Mouse (Mus musculus): ENCODE measurements around the gene Syde1. TPM values are rescaled to one million over a fixed set of nuclear protein-coding genes. Genes with fewer than 3 reads are reported as not detected.
A peak's percentile ranks its signal among the peaks of the same experiment; 100 is the strongest.

The Syde1 gene
- polyA plus RNA-seq, 1 experiment, result 9.3 TPM

- no peaks in the 10 kb centered on the region for H3K36me3 ChIP-seq (ENCODE audit: control insufficient read depth, insufficient read depth, low read length)
- 79% methylated on average over 2 of the region's 2 CpGs for WGBS
- H3K4me3 ChIP-seq (ENCODE audit: extremely low read depth, insufficient read depth, insufficient read length), result no peak overlapping the region
- peaks cover 3% of the 10 kb centered on the region; the same call in 1 of the 2 replicates for H3K4me1 ChIP-seq (ENCODE audit: control insufficient read depth, insufficient read depth, insufficient read length)
- no peaks in the 10 kb centered on the region for H3K27me3 ChIP-seq (ENCODE audit: control insufficient read depth, insufficient read depth, low read length)
- no peak overlapping the region for H3K27ac ChIP-seq (ENCODE audit: insufficient read depth, low read length)
- TF ChIP-seq POLR2A (IDR thresholded peaks at IDR 0.05; ENCODE audit: low read depth, low read length) (no peak), CTCF (IDR thresholded peaks at IDR 0.05; ENCODE audit: extremely low read depth, insufficient read depth, insufficient read length, insufficient replicate concordance) (no peak)
- no peak for DNase-seq (ENCODE audit: low read depth in 1 of 2, low spot score in 2 of 2)
Measured at GRCm38 (mm10) chr10:78570897-78571296, 20.9 kb downstream of the Syde1 start.

- Histone ChIP-seq H3K36me3 (ENCODE audit: control insufficient read depth, insufficient read depth, low read length) (no peaks in the 10 kb centered on the region), H3K27ac (ENCODE audit: insufficient read depth, low read length) (no peak overlapping the region), H3K27me3 (ENCODE audit: control insufficient read depth, insufficient read depth, low read length) (no peaks in the 10 kb centered on the region), H3K4me1 (ENCODE audit: control insufficient read depth, insufficient read depth, insufficient read length) (no peaks in the 10 kb centered on the region), H3K4me3 (ENCODE audit: extremely low read depth, insufficient read depth, insufficient read length) (no peak overlapping the region)
- WGBS, result 77% methylated on average over 6 of the region's 6 CpGs
- TF ChIP-seq POLR2A (IDR thresholded peaks at IDR 0.05; ENCODE audit: low read depth, low read length) (no peak), CTCF (IDR thresholded peaks at IDR 0.05; ENCODE audit: extremely low read depth, insufficient read depth, insufficient read length, insufficient replicate concordance) (no peak)
- no peak for DNase-seq (ENCODE audit: low read depth in 1 of 2, low spot score in 2 of 2)
Measured at GRCm38 (mm10) chr10:78570416-78570815, 21.3 kb downstream of the Syde1 start.

DNA sequence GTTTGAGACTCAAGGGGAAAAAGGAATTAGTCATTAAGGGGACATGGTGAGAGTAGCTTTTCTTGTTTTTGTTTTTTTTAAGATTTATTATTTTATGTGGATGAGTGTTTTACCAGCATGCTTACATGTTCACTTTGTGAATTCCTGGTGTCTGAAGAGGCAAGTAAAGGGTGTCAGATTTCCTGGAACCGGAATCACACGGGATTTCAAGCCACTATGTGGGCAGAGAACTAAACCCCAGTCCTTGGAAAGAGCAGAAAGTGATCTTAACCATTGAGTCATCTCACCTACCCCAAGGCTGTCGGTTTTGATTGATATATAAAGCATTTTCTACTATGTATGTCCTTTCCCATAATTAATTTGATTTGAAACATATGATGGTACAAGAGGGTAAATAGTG, 22.1 kb downstream of the Syde1 start:
- H3K4me1 ChIP-seq (ENCODE audit: control insufficient read depth, insufficient read depth, insufficient read length), result no peaks in the 10 kb centered on the region
- H3K36me3 ChIP-seq (ENCODE audit: control insufficient read depth, insufficient read depth, low read length), result no peaks in the 10 kb centered on the region
- TF ChIP-seq POLR2A (IDR thresholded peaks at IDR 0.05; ENCODE audit: low read depth, low read length) (no peak), CTCF (IDR thresholded peaks at IDR 0.05; ENCODE audit: extremely low read depth, insufficient read depth, insufficient read length, insufficient replicate concordance) (no peak)
- H3K4me3 ChIP-seq (ENCODE audit: extremely low read depth, insufficient read depth, insufficient read length), result no peak overlapping the region
- no peak overlapping the region for H3K27ac ChIP-seq (ENCODE audit: insufficient read depth, low read length)
- H3K27me3 ChIP-seq (ENCODE audit: control insufficient read depth, insufficient read depth, low read length), result no peaks in the 10 kb centered on the region
- DNase-seq (ENCODE audit: low read depth in 1 of 2, low spot score in 2 of 2), result no peak
- WGBS, result 79% methylated on average over 3 of the region's 3 CpGs

DNA sequence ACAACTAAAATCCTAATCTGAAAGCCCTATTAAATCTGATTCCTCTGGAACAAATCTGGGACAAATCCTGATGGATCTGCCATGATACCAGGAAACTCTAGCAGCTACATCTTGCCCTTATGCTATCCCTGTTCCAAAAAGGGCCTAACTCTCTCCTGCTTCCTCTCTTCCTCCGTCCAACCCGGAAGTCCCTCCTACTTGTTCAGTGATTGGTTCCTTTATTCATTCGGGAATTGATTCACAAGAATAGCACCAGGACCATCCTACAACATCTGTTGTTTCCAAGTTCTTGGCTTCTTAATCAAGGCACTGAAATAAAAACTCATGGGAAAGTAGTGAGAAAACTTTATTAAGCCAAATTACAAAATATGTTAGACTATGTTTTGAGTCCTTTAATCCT, 22.6 kb downstream of the Syde1 start:
- WGBS, result 84% methylated on average over 3 of the region's 3 CpGs
- Histone ChIP-seq H3K4me1 (ENCODE audit: control insufficient read depth, insufficient read depth, insufficient read length) (no peaks in the 10 kb centered on the region), H3K36me3 (ENCODE audit: control insufficient read depth, insufficient read depth, low read length) (no peaks in the 10 kb centered on the region), H3K27me3 (ENCODE audit: control insufficient read depth, insufficient read depth, low read length) (no peaks in the 10 kb centered on the region), H3K27ac (ENCODE audit: insufficient read depth, low read length) (no peak overlapping the region), H3K4me3 (ENCODE audit: extremely low read depth, insufficient read depth, insufficient read length) (no peak overlapping the region)
- no peak for DNase-seq (ENCODE audit: low read depth in 1 of 2, low spot score in 2 of 2)
- no peak for TF ChIP-seq POLR2A (IDR thresholded peaks at IDR 0.05; ENCODE audit: low read depth, low read length)
- no peak for TF ChIP-seq CTCF (IDR thresholded peaks at IDR 0.05; ENCODE audit: extremely low read depth, insufficient read depth, insufficient read length, insufficient replicate concordance)

DNA sequence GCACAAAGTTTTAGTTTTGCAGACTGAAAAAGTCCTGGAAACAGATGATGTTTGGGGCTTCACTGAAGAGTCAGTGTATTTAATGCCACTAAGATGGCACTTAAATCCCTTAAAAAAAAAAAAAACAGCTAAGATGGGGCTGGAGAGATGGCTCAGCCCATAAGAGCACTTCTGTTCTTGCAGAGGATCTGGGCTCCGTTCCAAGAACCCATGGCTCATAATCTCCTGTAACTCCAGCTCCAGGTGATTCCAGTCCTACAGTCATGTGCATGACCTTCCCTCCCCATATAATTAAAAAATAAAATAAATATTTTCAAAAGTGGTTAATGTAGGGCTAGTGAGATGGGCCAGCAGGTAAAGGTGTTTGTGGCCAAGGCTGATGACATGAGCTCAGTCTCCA, 26.7 kb downstream of the Syde1 start:
- 85% methylated on average over 1 of the region's 1 CpGs for WGBS
- TF ChIP-seq CTCF (IDR thresholded peaks at IDR 0.05; ENCODE audit: extremely low read depth, insufficient read depth, insufficient read length, insufficient replicate concordance) (no peak), POLR2A (IDR thresholded peaks at IDR 0.05; ENCODE audit: low read depth, low read length) (no peak)

DNA sequence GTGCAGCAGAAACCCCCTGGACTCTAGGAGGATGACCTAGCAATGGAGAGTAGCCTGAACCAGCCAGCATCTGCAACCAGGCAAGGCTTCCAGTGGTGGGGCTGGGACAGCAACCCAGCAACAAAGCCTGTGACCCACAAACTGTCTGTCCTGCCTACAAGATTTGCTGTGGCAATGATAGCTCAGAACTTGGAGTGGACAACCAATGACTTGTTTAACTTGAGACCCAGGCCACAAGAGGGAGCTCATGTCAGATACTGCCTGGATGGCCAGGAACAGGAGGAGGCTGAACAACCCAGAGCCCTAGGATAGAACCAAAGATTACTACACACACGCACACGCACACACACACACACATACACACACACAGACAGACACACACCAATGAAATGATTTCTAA, 50.8 kb downstream of the Syde1 start:
- Histone ChIP-seq H3K36me3 (ENCODE audit: control insufficient read depth, insufficient read depth, low read length) (no peaks in the 10 kb centered on the region), H3K27ac (ENCODE audit: insufficient read depth, low read length) (no peak overlapping the region), H3K27me3 (ENCODE audit: control insufficient read depth, insufficient read depth, low read length) (no peaks in the 10 kb centered on the region), H3K4me1 (ENCODE audit: control insufficient read depth, insufficient read depth, insufficient read length) (no peaks in the 10 kb centered on the region), H3K4me3 (ENCODE audit: extremely low read depth, insufficient read depth, insufficient read length) (no peak overlapping the region)
- TF ChIP-seq CTCF (IDR thresholded peaks at IDR 0.05; ENCODE audit: extremely low read depth, insufficient read depth, insufficient read length, insufficient replicate concordance), result peak; percentile 7; the same call in 1 of the 2 replicates
- TF ChIP-seq POLR2A (IDR thresholded peaks at IDR 0.05; ENCODE audit: low read depth, low read length), result no peak
- 45% methylated on average over 2 of the region's 2 CpGs for WGBS
- peak in 1 of 2 experiments; percentile 11 for DNase-seq (ENCODE audit: low read depth in 1 of 2, low spot score in 2 of 2)

More for the DNA sequence above, 26.7 kb downstream of the Syde1 start:
- H3K27ac ChIP-seq (ENCODE audit: insufficient read depth, low read length), result no peak overlapping the region
- no peaks in the 10 kb centered on the region for H3K27me3 ChIP-seq (ENCODE audit: control insufficient read depth, insufficient read depth, low read length)
- H3K4me1 ChIP-seq (ENCODE audit: control insufficient read depth, insufficient read depth, insufficient read length), result no peaks in the 10 kb centered on the region
- H3K36me3 ChIP-seq (ENCODE audit: control insufficient read depth, insufficient read depth, low read length), result no peaks in the 10 kb centered on the region
- no peak overlapping the region for H3K4me3 ChIP-seq (ENCODE audit: extremely low read depth, insufficient read depth, insufficient read length)
- no peak for DNase-seq (ENCODE audit: low read depth in 1 of 2, low spot score in 2 of 2)

Other genes starting within 250 kb of the Syde1 start
- 177 and 205 TPM in 2 replicates for gene Agpat3, start 239.5 kb downstream of the Syde1 start, polyA plus RNA-seq (2012; rRNA removed)
- gene Rrp1, start 178.9 kb downstream of the Syde1 start, polyA plus RNA-seq (2012; rRNA removed), result 60.2 and 62.0 TPM in 2 replicates
- gene Cstb, start 166.3 kb downstream of the Syde1 start, polyA plus RNA-seq (2012; rRNA removed), result 18.6 and 20.4 TPM in 2 replicates
- 13.6 and 15.2 TPM in 2 replicates for gene Pdxk, start 127.0 kb downstream of the Syde1 start, polyA plus RNA-seq (2012; rRNA removed)
- not detected in 2 replicates for gene Olfr1358, start 74.5 kb downstream of the Syde1 start, polyA plus RNA-seq (2012; rRNA removed)
- 33.5 and 36.8 TPM in 2 replicates for gene Ilvbl, start 17.6 kb downstream of the Syde1 start, polyA plus RNA-seq (2012; rRNA removed)
- gene Olfr1357, start 26.1 kb upstream of the Syde1 start, polyA plus RNA-seq (2012; rRNA removed), result not detected in 2 replicates
- not detected in 2 replicates for gene Casp14, start 126.3 kb upstream of the Syde1 start, polyA plus RNA-seq (2012; rRNA removed)
- not detected in 2 replicates for gene Ccdc105, start 161.1 kb upstream of the Syde1 start, polyA plus RNA-seq (2012; rRNA removed)
- gene Slc1a6, start 188.5 kb upstream of the Syde1 start, polyA plus RNA-seq (2012; rRNA removed), result 0.05 and 0.16 TPM in 2 replicates

All from spleen, adult 2 months (tissue).